Mouse (Mus musculus): Measurements from ENCODE around the gene Cdk14. TPM values are rescaled to one million over a fixed set of nuclear protein-coding genes. Genes with fewer than 3 reads are reported as not detected.

Gene Cdk14
- polyA plus RNA-seq, 1 experiment, result 10.1 TPM

GRCm38 (mm10) chr5:4961636-4962035 lies 458.5 kb downstream of the Cdk14 start:
- no peak overlapping the region for H3K27ac ChIP-seq (replicated peaks; ENCODE audit: low read depth, low read length)
- H3K4me3 ChIP-seq (ENCODE audit: insufficient read depth, low read depth, low read length), result no peak overlapping the region
- H3K4me1 ChIP-seq (ENCODE audit: control insufficient read depth, insufficient read depth, insufficient read length, low read length), result no peaks in the 10 kb centered on the region

GRCm38 (mm10) chr5:4959446-4959845 lies 460.7 kb downstream of the Cdk14 start:
- Histone ChIP-seq H3K4me1 (ENCODE audit: control insufficient read depth, insufficient read depth, insufficient read length, low read length) (no peaks in the 10 kb centered on the region), H3K4me3 (ENCODE audit: insufficient read depth, low read depth, low read length) (no peak overlapping the region), H3K27ac (replicated peaks; ENCODE audit: low read depth, low read length) (no peak overlapping the region)

GRCm38 (mm10) chr5:4955993-4956392 lies 464.1 kb downstream of the Cdk14 start:
- Histone ChIP-seq H3K4me3 (ENCODE audit: insufficient read depth, low read depth, low read length) (no peak overlapping the region), H3K27ac (replicated peaks; ENCODE audit: low read depth, low read length) (no peak overlapping the region), H3K4me1 (ENCODE audit: control insufficient read depth, insufficient read depth, insufficient read length, low read length) (no peaks in the 10 kb centered on the region)

GRCm38 (mm10) chr5:4955392-4955791 lies 464.7 kb downstream of the Cdk14 start:
- Histone ChIP-seq H3K4me3 (ENCODE audit: insufficient read depth, low read depth, low read length) (no peak overlapping the region), H3K27ac (replicated peaks; ENCODE audit: low read depth, low read length) (no peak overlapping the region), H3K4me1 (ENCODE audit: control insufficient read depth, insufficient read depth, insufficient read length, low read length) (no peaks in the 10 kb centered on the region)

- Histone ChIP-seq H3K27ac (replicated peaks; ENCODE audit: low read depth, low read length) (no peak overlapping the region), H3K4me1 (ENCODE audit: control insufficient read depth, insufficient read depth, insufficient read length, low read length) (no peaks in the 10 kb centered on the region), H3K4me3 (ENCODE audit: insufficient read depth, low read depth, low read length) (no peak overlapping the region)
Observed at GRCm38 (mm10) chr5:4949433-4949832, 470.7 kb downstream of the Cdk14 start.

GRCm38 (mm10) chr5:4948090-4948954 lies 471.8 kb downstream of the Cdk14 start:
- no peaks in the 10 kb centered on the region for H3K4me1 ChIP-seq (ENCODE audit: control insufficient read depth, insufficient read depth, insufficient read length, low read length)
- no peak overlapping the region for H3K27ac ChIP-seq (replicated peaks; ENCODE audit: low read depth, low read length)
- no peak overlapping the region for H3K4me3 ChIP-seq (ENCODE audit: insufficient read depth, low read depth, low read length)

- H3K4me1 ChIP-seq (ENCODE audit: control insufficient read depth, insufficient read depth, insufficient read length, low read length), result peaks cover 2% of the 10 kb centered on the region; the same call in 1 of the 2 replicates
- no peak overlapping the region for H3K27ac ChIP-seq (replicated peaks; ENCODE audit: low read depth, low read length)
- H3K4me3 ChIP-seq (ENCODE audit: insufficient read depth, low read depth, low read length), result no peak overlapping the region
Observed at GRCm38 (mm10) chr5:4935131-4935530, 485.0 kb downstream of the Cdk14 start.

- Histone ChIP-seq H3K4me3 (ENCODE audit: insufficient read depth, low read depth, low read length) (no peak overlapping the region), H3K4me1 (ENCODE audit: control insufficient read depth, insufficient read depth, insufficient read length, low read length) (peaks cover 2% of the 10 kb centered on the region; the same call in 1 of the 2 replicates)
Observed at GRCm38 (mm10) chr5:4934491-4934890, 485.6 kb downstream of the Cdk14 start.

GRCm38 (mm10) chr5:4931539-4932143 lies 488.5 kb downstream of the Cdk14 start:
- H3K4me3 ChIP-seq (ENCODE audit: insufficient read depth, low read depth, low read length), result no peak overlapping the region
- H3K4me1 ChIP-seq (ENCODE audit: control insufficient read depth, insufficient read depth, insufficient read length, low read length), result peaks cover 2% of the 10 kb centered on the region; the same call in 1 of the 2 replicates
- no peak overlapping the region for H3K27ac ChIP-seq (replicated peaks; ENCODE audit: low read depth, low read length)

More at GRCm38 (mm10) chr5:4934491-4934890, 485.6 kb downstream of the Cdk14 start:
- H3K27ac ChIP-seq (replicated peaks; ENCODE audit: low read depth, low read length), result no peak overlapping the region

- H3K4me3 ChIP-seq (ENCODE audit: insufficient read depth, low read depth, low read length), result no peak overlapping the region
- peaks cover 2% of the 10 kb centered on the region; the same call in 1 of the 2 replicates for H3K4me1 ChIP-seq (ENCODE audit: control insufficient read depth, insufficient read depth, insufficient read length, low read length)
Observed at GRCm38 (mm10) chr5:4929628-4930027, 490.5 kb downstream of the Cdk14 start.

GRCm38 (mm10) chr5:4924866-4925265 lies 495.2 kb downstream of the Cdk14 start:
- H3K4me3 ChIP-seq (ENCODE audit: insufficient read depth, low read depth, low read length), result no peak overlapping the region
- H3K27ac ChIP-seq (replicated peaks; ENCODE audit: low read depth, low read length), result no peak overlapping the region
- no peaks in the 10 kb centered on the region for H3K4me1 ChIP-seq (ENCODE audit: control insufficient read depth, insufficient read depth, insufficient read length, low read length)

More at GRCm38 (mm10) chr5:4929628-4930027, 490.5 kb downstream of the Cdk14 start:
- H3K27ac ChIP-seq (replicated peaks; ENCODE audit: low read depth, low read length), result no peak overlapping the region

GRCm38 (mm10) chr5:4918376-4918775 lies 501.7 kb downstream of the Cdk14 start:
- Histone ChIP-seq H3K4me3 (ENCODE audit: insufficient read depth, low read depth, low read length) (no peak overlapping the region), H3K27ac (replicated peaks; ENCODE audit: low read depth, low read length) (no peak overlapping the region), H3K4me1 (ENCODE audit: control insufficient read depth, insufficient read depth, insufficient read length, low read length) (no peaks in the 10 kb centered on the region)

- H3K4me1 ChIP-seq (ENCODE audit: control insufficient read depth, insufficient read depth, insufficient read length, low read length), result no peaks in the 10 kb centered on the region
- H3K4me3 ChIP-seq (ENCODE audit: insufficient read depth, low read depth, low read length), result no peak overlapping the region
- H3K27ac ChIP-seq (replicated peaks; ENCODE audit: low read depth, low read length), result no peak overlapping the region
Observed at GRCm38 (mm10) chr5:4917743-4918142, 502.4 kb downstream of the Cdk14 start.

- no peak overlapping the region for H3K4me3 ChIP-seq (ENCODE audit: insufficient read depth, low read depth, low read length)
- no peaks in the 10 kb centered on the region for H3K4me1 ChIP-seq (ENCODE audit: control insufficient read depth, insufficient read depth, insufficient read length, low read length)
- H3K27ac ChIP-seq (replicated peaks; ENCODE audit: low read depth, low read length), result no peak overlapping the region
Observed at GRCm38 (mm10) chr5:4917274-4917673, 502.8 kb downstream of the Cdk14 start.

- no peak overlapping the region for H3K4me3 ChIP-seq (ENCODE audit: insufficient read depth, low read depth, low read length)
- H3K4me1 ChIP-seq (ENCODE audit: control insufficient read depth, insufficient read depth, insufficient read length, low read length), result no peaks in the 10 kb centered on the region
- H3K27ac ChIP-seq (replicated peaks; ENCODE audit: low read depth, low read length), result no peak overlapping the region
Observed at GRCm38 (mm10) chr5:4916390-4917273, 503.5 kb downstream of the Cdk14 start.

Data from brown adipose tissue, adult 24 weeks (tissue).